Mouse (Mus musculus) forebrain, embryonic 12.5 days (tissue): ENCODE measurements around the gene Tmem88. TPM values are rescaled to one million over a fixed set of nuclear protein-coding genes. Genes with fewer than 3 reads are reported as not detected.

Experiments
- ATAC-seq: fragments of 200-750 bp; cut with Nextera tagmentation; 2 replicates; pipeline ENCODE4 v1.8.0; 2017; ENCODE audit warnings: moderate TSS enrichment; ENCODE audit not compliant: low FRiP score
- H3K27ac ChIP-seq: fragments of 300-500 bp; sonication (generic); 2 replicates; pipeline ENCODE4 v1.5.1; 2016; ENCODE audit warnings: mild to moderate bottlenecking
- H3K27me3 ChIP-seq: fragments of 300-500 bp; sonication (generic); 2 replicates; pipeline ENCODE4 v1.6.1; 2016; ENCODE audit warnings: mild to moderate bottlenecking
- H3K36me3 ChIP-seq: fragments of 300-500 bp; sonication (generic); replicated peaks from 2 replicates; pipeline ENCODE4 v1.6.1; 2016; ENCODE audit warnings: mild to moderate bottlenecking
- H3K4me1 ChIP-seq: fragments of 300-500 bp; sonication (generic); 2 replicates; pipeline ENCODE4 v1.6.1; 2016
- H3K4me2 ChIP-seq: fragments of 300-500 bp; sonication (generic); 2 replicates; pipeline ENCODE4 v1.6.1; 2016; ENCODE audit warnings: mild to moderate bottlenecking, moderate library complexity
- H3K4me3 ChIP-seq: fragments of 300-500 bp; sonication (generic); replicated peaks from 2 replicates; pipeline ENCODE4 v1.5.1; 2016; ENCODE audit warnings: mild to moderate bottlenecking
- H3K9ac ChIP-seq: fragments of 300-500 bp; sonication (generic); 2 replicates; pipeline ENCODE4 v1.6.1; 2016; ENCODE audit warnings: mild to moderate bottlenecking
- H3K9me3 ChIP-seq: fragments of 300-500 bp; sonication (generic); 2 replicates; pipeline ENCODE4 v1.6.1; 2016
- WGBS: fragments of 180-500 bp; shearing (Covaris S2); methylation state at CpG from one replicate; pipeline ENCODE4 v1.1.7; 2016; 5-methylcytosine and 5-hydroxymethylcytosine counted together
- polyA plus RNA-seq: library from polyadenylated mRNA; unstranded; fragments of >200 nt; fragmentation: Nextera tagmentation; extraction: Ambion mirVana; gene quantifications from 2 replicates; pipeline ENCODE4 v1.2.1, GENCODE M21; 2016

Tmem88 gene
- polyA plus RNA-seq, 1 experiment from 2014 or later, result 11.2 TPM

DNA sequence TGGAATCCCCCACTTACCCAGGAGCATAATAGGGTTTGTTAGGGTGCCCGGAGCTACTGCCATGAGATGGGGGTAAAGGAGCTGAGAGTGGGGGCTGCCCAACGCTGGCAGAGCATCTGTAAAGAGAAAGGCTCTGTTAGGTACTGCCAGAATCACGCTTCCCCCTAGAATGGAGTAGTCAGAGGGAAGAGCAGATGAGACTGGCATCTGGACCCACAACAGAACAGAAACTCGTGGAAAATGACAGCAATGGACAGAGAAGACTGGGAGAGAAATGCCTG lies 9.6 kb upstream of the Tmem88 start:
- 0 out of 2 replicates have a peak overlapping the region, but pooled peaks have one; percentile 99 for H3K27ac ChIP-seq
- H3K27me3 ChIP-seq, result no peaks in the 10 kb centered on the region
- ATAC-seq, result no peak
- H3K4me3 ChIP-seq, result no peak overlapping the region; the same call in 1 of the 2 replicates
- no peak overlapping the region for H3K4me2 ChIP-seq
- peak overlapping the region; percentile 98; the same call in 1 of the 2 replicates for H3K9ac ChIP-seq
- peaks cover 31% of the 10 kb centered on the region for H3K4me1 ChIP-seq
- WGBS, result 86% methylated on average over 4 of the region's 4 CpGs
- no peaks in the 10 kb centered on the region for H3K9me3 ChIP-seq
- peaks cover 62% of the 10 kb centered on the region for H3K36me3 ChIP-seq

DNA sequence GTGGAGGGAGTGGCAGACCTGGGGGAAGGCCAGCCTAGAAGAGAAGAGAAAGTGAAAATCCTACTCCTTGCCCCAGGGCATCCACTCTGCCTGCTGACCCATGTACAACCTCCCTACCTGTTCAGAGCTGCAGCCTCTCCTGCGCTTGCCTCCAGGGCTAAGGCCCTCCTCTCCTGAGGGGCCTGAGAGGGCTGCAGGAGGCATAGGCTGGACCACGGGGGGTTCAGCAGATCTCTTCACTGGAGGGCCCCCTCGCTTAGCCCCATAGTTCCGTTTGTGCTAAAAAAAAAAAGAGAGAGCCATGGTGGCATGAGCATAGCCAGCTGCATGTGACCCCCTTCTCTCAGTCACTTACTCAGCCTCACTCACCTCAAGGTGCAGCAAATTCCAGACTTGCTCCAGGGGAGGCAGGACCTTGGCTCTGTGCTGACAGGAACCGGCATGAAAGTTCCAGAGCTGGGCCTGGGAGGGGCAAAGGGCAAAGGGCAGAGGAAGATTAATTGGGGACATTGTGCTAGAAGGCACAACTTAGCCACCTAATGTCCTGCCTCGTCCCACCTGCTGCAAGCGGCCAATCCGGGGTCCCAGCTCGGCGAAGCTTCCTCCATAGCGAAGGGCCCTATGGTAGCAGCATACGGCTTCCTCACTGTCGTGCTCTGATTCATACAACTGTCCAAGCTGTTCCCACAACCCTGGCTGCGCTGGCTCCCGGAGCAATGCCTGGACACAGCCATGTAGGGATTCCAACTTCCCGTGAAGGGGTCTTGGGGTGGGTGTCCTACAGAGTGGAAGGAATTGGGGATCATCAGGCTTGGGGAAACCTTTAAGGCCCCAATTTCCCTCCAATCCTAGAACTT lies 9.1 kb upstream of the Tmem88 start:
- no peaks in the 10 kb centered on the region for H3K9me3 ChIP-seq
- H3K36me3 ChIP-seq, result peaks cover 64% of the 10 kb centered on the region
- no peak overlapping the region for H3K27ac ChIP-seq
- no peak overlapping the region for H3K4me2 ChIP-seq
- peaks cover 26% of the 10 kb centered on the region for H3K4me1 ChIP-seq
- H3K27me3 ChIP-seq, result no peaks in the 10 kb centered on the region
- no peak overlapping the region for H3K4me3 ChIP-seq
- no peak for ATAC-seq
- 92% methylated on average over 16 of the region's 16 CpGs for WGBS
- H3K9ac ChIP-seq, result no peak overlapping the region

DNA sequence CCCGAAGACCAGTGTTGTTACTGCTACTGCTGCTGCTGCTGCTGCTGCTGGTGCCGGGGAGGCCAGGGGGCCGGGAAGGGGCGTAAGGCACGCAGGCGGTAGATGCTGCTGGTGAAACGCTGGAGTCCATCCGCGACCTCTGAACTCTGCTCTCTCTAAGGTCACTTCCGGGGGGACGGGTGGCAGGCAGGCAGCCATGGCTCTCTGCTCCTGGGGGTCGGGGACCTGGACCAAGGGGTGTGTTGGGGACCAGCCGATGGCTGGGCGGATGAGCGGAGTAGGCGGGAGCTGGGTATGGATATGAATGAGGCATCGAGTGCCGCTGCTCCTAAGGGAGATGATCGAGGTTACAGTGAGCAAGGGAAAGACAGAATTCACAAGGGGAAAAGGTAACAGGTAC lies 8.2 kb upstream of the Tmem88 start:
- Histone ChIP-seq H3K27me3 (peaks cover 6% of the 10 kb centered on the region; the same call in 1 of the 2 replicates), H3K4me3 (no peak overlapping the region), H3K36me3 (peaks cover 69% of the 10 kb centered on the region), H3K4me1 (peaks cover 24% of the 10 kb centered on the region), H3K9ac (no peak overlapping the region), H3K4me2 (no peak overlapping the region), H3K9me3 (no peaks in the 10 kb centered on the region), H3K27ac (no peak overlapping the region)
- ATAC-seq, result no peak
- 91% methylated on average over 19 of the region's 19 CpGs for WGBS

DNA sequence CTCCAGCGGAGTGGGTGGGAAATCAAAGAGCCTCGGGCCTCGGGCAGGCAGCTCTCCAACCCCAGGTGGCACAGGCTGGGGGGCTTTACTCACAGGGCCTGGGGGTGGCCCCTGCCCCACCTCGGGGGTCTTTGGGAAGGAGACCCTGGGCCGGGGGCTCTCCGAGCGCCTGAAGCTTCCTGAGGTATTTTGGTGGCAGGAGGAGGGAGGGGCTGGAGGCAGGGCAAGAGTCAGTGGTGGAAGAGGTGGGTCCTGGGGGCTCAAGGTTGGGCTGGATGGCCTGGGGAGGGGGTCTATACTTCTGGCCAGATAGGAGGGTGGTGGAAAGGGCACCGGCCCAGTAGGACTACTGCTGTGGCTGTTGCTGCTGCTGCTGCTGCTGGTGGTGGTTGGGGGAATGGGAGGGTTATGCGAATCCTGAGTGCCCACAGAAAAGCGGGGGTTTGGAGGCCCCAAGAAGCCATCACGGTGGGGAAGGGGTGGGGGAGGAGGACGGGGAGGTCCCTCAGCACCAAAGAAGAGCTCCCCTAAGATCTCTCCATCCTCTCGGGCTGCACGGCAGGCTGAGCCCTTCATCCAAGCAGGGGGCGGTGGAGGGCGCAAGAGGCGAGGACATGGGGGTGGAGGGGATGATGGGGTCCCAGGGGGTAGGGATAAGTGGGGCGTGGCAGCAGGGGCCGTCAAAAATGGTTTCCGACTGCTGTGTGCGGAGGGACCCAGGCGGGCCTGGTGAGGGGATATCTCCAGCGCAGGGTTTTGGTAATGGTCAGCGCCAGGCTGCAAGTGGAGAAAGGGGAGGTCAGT lies 7.6 kb upstream of the Tmem88 start:
- no peak overlapping the region for H3K4me2 ChIP-seq
- ATAC-seq, result no peak
- H3K36me3 ChIP-seq, result peaks cover 76% of the 10 kb centered on the region
- no peak overlapping the region for H3K9ac ChIP-seq
- WGBS, result 89% methylated on average over 24 of the region's 24 CpGs
- peaks cover 13% of the 10 kb centered on the region for H3K27me3 ChIP-seq
- peaks cover 24% of the 10 kb centered on the region for H3K4me1 ChIP-seq
- no peak overlapping the region for H3K4me3 ChIP-seq
- H3K9me3 ChIP-seq, result no peaks in the 10 kb centered on the region
- no peak overlapping the region for H3K27ac ChIP-seq

DNA sequence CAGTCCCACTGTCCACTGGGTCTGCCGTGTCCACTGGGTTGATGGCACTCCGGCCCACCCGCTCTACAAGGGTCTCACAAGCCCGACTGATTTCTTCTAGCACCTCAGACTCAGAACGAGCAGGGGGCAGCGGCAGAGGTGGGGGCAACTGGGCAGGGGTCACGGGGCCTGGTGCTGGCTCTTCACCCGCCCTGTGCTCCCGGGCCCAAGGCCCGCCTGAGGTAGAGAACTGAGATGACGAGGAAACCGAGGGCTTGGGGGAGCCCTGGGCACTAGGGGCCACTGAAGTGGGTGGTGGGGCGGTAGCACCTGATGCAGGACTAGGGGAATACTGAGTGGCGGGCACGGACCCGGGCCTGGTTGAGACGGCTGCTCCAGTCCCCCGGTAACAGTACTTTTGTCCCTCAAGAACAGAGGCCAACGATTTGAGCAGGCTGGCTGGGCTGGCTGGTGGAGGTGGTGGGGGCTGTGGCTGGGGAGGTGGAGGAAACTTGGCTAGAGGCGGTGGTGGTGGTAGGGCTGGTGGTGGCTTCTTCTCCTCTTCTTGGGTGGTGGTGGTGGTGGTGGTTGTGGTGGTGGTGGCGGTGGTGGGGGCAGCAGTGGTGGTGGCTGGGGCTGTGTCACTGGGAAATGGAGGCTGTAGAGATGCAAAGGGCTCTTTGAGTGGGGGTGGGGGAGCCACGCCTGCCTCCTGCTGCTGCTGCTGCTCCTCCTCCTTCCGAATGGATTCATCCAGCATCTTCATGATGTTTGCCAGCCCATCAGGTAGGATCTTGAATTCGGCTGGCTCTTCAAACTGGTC lies 6.8 kb upstream of the Tmem88 start:
- no peaks in the 10 kb centered on the region for H3K9me3 ChIP-seq
- 93% methylated on average over 21 of the region's 24 CpGs for WGBS
- H3K4me2 ChIP-seq, result no peak overlapping the region
- H3K4me1 ChIP-seq, result peaks cover 28% of the 10 kb centered on the region
- no peak overlapping the region for H3K4me3 ChIP-seq
- no peak overlapping the region for H3K9ac ChIP-seq
- peaks cover 21% of the 10 kb centered on the region for H3K27me3 ChIP-seq
- H3K36me3 ChIP-seq, result peaks cover 84% of the 10 kb centered on the region
- no peak overlapping the region for H3K27ac ChIP-seq
- ATAC-seq, result no peak

DNA sequence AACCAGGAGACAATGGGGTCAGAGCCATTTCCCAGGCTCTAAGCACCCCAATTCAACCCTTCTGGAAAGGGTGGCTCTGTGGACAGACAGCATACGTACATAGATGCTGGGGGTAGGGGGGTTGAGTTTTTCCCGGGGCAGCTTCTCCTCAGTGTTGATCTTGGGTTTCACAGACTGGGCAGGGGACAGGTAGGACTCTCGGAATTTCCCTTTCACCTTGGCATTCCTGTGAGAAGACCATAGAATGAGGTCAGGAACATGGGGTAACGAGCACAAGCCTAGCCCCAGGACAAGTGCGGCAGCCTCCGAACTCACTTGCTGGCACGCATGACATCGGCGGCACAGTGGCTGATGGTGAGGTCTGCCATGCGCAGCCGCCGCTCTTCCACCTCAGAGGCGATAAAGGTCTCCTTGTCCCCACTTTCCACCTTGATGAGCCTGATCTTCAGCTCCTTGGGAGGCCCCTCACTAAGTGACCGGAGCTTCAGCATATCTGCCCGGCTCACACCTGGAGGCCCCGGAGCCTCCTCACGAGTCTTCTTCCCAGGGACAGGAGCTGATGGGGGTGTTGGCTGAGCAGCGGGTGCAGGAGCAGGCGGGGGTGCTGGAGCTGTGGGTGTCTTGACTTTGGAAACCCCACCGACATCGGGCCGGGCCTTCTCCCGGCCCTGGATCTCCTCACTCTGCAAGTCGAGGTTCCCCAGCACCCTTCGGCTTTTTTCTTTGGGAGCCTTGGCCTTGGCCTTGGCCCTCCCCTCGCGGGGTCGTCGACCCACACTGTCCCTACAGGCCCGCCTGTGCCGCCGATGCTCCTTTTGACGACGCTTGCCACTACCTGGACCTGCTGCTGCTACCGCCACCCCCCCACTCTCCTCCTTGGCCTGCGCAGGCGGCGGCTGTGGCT lies 5.9 kb upstream of the Tmem88 start:
- no peak overlapping the region for H3K4me3 ChIP-seq

DNA sequence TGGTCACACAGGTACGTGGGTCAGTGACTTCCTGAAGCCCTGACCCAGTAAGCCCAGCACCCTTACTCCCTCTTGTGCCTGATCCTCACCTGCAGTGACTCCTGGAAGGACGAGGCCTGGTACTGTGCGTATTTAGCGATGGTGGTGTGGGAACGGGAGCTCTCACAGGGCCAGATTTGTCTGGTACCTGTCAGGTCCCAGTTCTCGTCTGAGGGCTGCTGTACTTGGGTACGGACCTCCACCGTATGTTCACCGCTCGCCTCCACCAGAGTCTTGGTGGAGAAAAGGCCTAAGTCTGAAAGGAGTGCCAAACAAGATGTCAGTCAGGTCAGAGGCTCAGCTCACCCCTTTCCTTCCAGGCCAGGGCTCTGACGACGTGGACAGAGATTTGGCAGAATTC lies 4.0 kb upstream of the Tmem88 start:
- no peak overlapping the region for H3K27ac ChIP-seq
- no peak overlapping the region for H3K4me3 ChIP-seq
- no peak overlapping the region for H3K4me2 ChIP-seq
- peaks cover 81% of the 10 kb centered on the region for H3K36me3 ChIP-seq
- peaks cover 36% of the 10 kb centered on the region for H3K4me1 ChIP-seq
- ATAC-seq, result no peak
- no peaks in the 10 kb centered on the region for H3K9me3 ChIP-seq
- no peak overlapping the region for H3K9ac ChIP-seq
- WGBS, result 81% methylated on average over 12 of the region's 12 CpGs
- peaks cover 40% of the 10 kb centered on the region for H3K27me3 ChIP-seq

More for the DNA sequence above, 5.9 kb upstream of the Tmem88 start:
- WGBS, result 92% methylated on average over 36 of the region's 38 CpGs
- H3K9ac ChIP-seq, result no peak overlapping the region
- H3K27ac ChIP-seq, result no peak overlapping the region
- peaks cover 35% of the 10 kb centered on the region for H3K4me1 ChIP-seq
- peaks cover 90% of the 10 kb centered on the region for H3K36me3 ChIP-seq
- H3K4me2 ChIP-seq, result no peak overlapping the region
- H3K27me3 ChIP-seq, result peaks cover 24% of the 10 kb centered on the region
- ATAC-seq, result no peak
- H3K9me3 ChIP-seq, result no peaks in the 10 kb centered on the region

DNA sequence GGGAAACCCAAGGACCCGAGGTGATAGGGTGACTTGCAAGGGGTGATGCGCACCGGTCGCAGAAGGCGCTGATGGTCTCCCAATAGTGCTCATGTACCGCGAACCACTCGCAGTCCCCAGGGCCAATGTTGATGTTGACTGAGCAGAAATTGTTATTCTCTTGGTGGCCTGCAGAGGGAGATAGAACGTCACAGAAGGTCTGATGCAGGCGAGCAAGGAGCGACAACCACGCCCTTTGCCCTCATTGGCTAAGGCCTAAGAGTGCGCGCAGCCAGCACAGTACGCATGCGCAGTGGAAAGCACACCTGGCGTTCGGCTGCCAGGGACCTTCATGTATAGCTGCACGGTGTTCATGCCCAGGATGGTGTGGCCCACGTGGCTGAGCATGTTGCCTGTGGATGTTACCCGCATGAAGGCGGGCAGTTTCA lies 3.2 kb upstream of the Tmem88 start:
- Histone ChIP-seq H3K4me2 (no peak overlapping the region; the same call in 1 of the 2 replicates), H3K4me3 (no peak overlapping the region), H3K4me1 (peaks cover 44% of the 10 kb centered on the region), H3K9ac (no peak overlapping the region), H3K27me3 (peaks cover 43% of the 10 kb centered on the region), H3K9me3 (no peaks in the 10 kb centered on the region), H3K36me3 (peaks cover 73% of the 10 kb centered on the region), H3K27ac (no peak overlapping the region)
- peak; percentile 79 for ATAC-seq
- WGBS, result 19% methylated on average over 22 of the region's 22 CpGs

DNA sequence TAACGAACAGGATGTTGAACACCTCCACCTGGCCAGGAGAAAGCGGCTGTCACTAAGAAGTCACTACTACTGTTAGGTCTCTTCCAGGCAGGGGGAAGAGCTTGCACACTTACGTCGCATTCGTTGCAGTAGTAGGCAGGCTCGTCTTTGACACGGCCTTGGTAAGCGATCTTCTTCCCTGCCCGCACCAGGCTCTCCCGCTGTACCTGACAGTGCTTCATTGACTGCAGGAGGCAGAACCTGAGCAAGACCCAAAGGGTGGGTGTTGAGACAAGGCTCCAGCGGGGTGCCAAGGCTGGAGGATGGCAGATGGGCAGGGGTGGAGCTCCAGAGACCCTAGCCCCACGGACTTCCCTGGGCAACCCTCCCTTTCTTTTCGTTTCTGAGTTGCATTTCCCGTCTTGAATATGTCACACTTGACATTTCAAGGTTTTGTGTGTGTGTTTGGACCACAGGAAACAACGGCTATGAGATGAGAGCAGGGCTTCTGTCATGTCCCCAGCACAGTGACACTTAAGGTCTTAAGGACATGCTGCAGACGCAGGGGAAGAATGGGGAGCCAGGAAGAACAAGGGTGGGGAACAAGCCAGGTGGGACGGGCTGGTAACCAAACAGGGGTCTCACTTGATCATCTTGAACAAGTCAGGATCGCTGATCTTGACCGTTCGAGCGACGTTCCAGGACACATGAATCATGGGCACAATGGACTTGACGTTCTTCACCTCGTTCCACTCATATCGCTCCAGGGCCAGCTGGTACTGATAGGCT lies 2.2 kb upstream of the Tmem88 start:
- H3K9me3 ChIP-seq, result no peaks in the 10 kb centered on the region
- 0 out of 2 replicates have a peak overlapping the region, but pooled peaks have one; percentile 21 for H3K9ac ChIP-seq
- no peak overlapping the region; the same call in 1 of the 2 replicates for H3K4me3 ChIP-seq
- H3K36me3 ChIP-seq, result peaks cover 63% of the 10 kb centered on the region
- WGBS, result 76% methylated on average over 25 of the region's 25 CpGs
- no peak overlapping the region for H3K27ac ChIP-seq
- H3K4me1 ChIP-seq, result peaks cover 46% of the 10 kb centered on the region
- H3K27me3 ChIP-seq, result peaks cover 43% of the 10 kb centered on the region
- 0 out of 2 replicates have a peak overlapping the region, but pooled peaks have one; percentile 24 for H3K4me2 ChIP-seq
- ATAC-seq, result no peak

DNA sequence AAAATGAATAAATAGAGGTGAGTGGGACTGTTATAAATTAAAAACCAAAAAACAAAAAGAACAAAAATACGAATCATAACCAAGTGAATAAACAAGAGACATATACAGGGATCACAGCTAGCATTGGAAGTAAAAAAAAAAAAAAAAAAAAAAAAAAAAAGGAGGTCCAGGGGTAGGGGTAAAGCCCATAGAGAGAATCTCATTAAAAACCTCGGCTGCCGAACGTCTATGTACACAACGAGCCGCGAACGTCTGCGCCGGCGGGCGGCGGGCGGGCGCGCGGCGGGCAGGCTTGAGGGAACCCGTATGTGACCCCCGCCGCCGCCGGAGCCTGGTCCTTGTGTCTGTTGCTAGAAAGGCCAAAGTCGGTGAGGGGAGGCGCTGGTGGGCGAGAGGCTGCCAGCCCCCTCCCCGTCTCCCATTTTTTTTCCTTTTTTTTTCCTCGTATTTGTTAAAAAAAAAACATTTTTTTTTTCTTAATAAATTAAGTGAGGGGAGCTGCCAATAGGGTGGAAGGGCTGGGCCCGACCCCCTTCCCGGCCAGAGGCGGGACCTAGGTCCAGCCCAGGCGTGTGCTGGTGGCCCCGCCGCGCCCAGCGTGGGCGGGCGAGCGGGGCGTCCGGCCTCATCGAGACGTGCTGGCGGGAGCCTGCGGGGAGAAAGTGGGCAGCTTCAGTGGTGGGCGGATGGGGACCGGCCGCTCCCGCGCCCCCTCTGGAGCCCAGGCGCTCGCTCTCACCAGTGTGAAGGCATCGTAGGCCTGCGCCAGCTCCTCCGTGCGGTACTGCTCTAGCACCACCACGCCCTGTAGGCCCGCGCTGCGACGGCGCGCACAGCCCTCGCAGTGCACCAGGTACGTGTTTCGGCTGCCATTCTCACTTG lies 1.4 kb upstream of the Tmem88 start:
- Histone ChIP-seq H3K27me3 (peaks cover 43% of the 10 kb centered on the region), H3K9me3 (no peaks in the 10 kb centered on the region), H3K4me1 (peaks cover 49% of the 10 kb centered on the region), H3K36me3 (peaks cover 55% of the 10 kb centered on the region), H3K27ac (no peak overlapping the region), H3K9ac (0 out of 2 replicates have a peak overlapping the region, but pooled peaks have one; percentile 21), H3K4me2 (peak overlapping the region; percentile 24; the same call in 1 of the 2 replicates), H3K4me3 (no peak overlapping the region; the same call in 1 of the 2 replicates)
- ATAC-seq, result no peak
- 13% methylated on average over 66 of the region's 66 CpGs for WGBS
